Mouse (Mus musculus) hindbrain, embryonic 11.5 days (tissue): Measurements from ENCODE around the gene Rhbdd2. TPM values are rescaled to one million over a fixed set of nuclear protein-coding genes. Genes with fewer than 3 reads are reported as not detected.

Source experiments
- ATAC-seq: fragments of 200-750 bp; cut with Nextera tagmentation; 2 replicates; pipeline ENCODE4 v1.8.0; 2017; ENCODE audit warnings: mild to moderate bottlenecking, moderate TSS enrichment, moderate library complexity; ENCODE audit not compliant: low FRiP score
- DNase-seq: peaks from one replicate; pipeline ENCODE4 v3.0.0-alpha.2; 2015; ENCODE audit warnings: low spot score
- H3K27ac ChIP-seq: fragments of 300-500 bp; sonication (generic); 2 replicates; pipeline ENCODE4 v1.5.1; 2014; ENCODE audit warnings: mild to moderate bottlenecking, low read depth, low read length
- H3K27me3 ChIP-seq: fragments of 300-500 bp; sonication (generic); 2 replicates; pipeline ENCODE4 v1.6.1; 2014; ENCODE audit warnings: mild to moderate bottlenecking, low read length, moderate library complexity, mixed read lengths; ENCODE audit not compliant: control insufficient read depth, insufficient read depth
- H3K36me3 ChIP-seq: fragments of 300-500 bp; sonication (generic); 2 replicates; pipeline ENCODE4 v1.6.1; 2014; ENCODE audit warnings: mild to moderate bottlenecking, low read length, moderate library complexity, mixed read lengths; ENCODE audit not compliant: control insufficient read depth, insufficient read depth
- H3K4me1 ChIP-seq: fragments of 300-500 bp; sonication (generic); replicated peaks from 2 replicates; pipeline ENCODE4 v1.6.1; 2014; ENCODE audit warnings: low read length, mixed read lengths; ENCODE audit not compliant: control insufficient read depth, insufficient read depth
- H3K4me2 ChIP-seq: fragments of 300-500 bp; sonication (generic); replicated peaks from 2 replicates; pipeline ENCODE4 v1.6.1; 2014; ENCODE audit warnings: mild to moderate bottlenecking, low read depth, low read length
- H3K4me3 ChIP-seq: fragments of 300-500 bp; sonication (generic); 2 replicates; pipeline ENCODE4 v1.5.1; 2014; ENCODE audit warnings: low read depth, low read length
- H3K9ac ChIP-seq: fragments of 300-500 bp; sonication (generic); 2 replicates; pipeline ENCODE4 v1.6.1; 2014; ENCODE audit warnings: low read depth, low read length
- H3K9me3 ChIP-seq: fragments of 300-500 bp; sonication (generic); 2 replicates; pipeline ENCODE4 v1.6.1; 2016; ENCODE audit warnings: low read length; ENCODE audit not compliant: control insufficient read depth
- WGBS: fragments of 180-500 bp; shearing (Covaris S2); extraction: QIAGEN DNeasy Blood & Tissue Kit; methylation state at CpG from one replicate; pipeline ENCODE4 v1.1.7; 2014; 5-methylcytosine and 5-hydroxymethylcytosine counted together
- polyA plus RNA-seq: library from polyadenylated mRNA; unstranded; fragments of >200 nt; fragmentation: Nextera tagmentation; extraction: Ambion mirVana; gene quantifications from 2 replicates; pipeline ENCODE4 v1.2.1, GENCODE M21; 2014

The Rhbdd2 gene
- polyA plus RNA-seq, 1 experiment from 2014 or later, result 64.3 TPM

- DNase-seq, result no peak
- H3K27me3 ChIP-seq, result no peaks in the 10 kb centered on the region
- no peaks in the 10 kb centered on the region for H3K36me3 ChIP-seq
- H3K9me3 ChIP-seq, result no peaks in the 10 kb centered on the region
- H3K9ac ChIP-seq, result no peak overlapping the region
- no peak overlapping the region for H3K4me3 ChIP-seq
- H3K4me1 ChIP-seq, result no peaks in the 10 kb centered on the region
- H3K27ac ChIP-seq, result no peak overlapping the region
- 88% methylated on average over 9 of the region's 9 CpGs for WGBS
- no peak for ATAC-seq
- H3K4me2 ChIP-seq, result no peak overlapping the region
Observed at GRCm38 (mm10) chr5:135620526-135620925, 11.9 kb upstream of the Rhbdd2 start.

- H3K4me3 ChIP-seq, result no peak overlapping the region
- 91% methylated on average over 10 of the region's 10 CpGs for WGBS
- no peak overlapping the region for H3K4me2 ChIP-seq
- no peaks in the 10 kb centered on the region for H3K9me3 ChIP-seq
- DNase-seq (no peak), ATAC-seq (no peak)
- H3K9ac ChIP-seq, result no peak overlapping the region
- no peaks in the 10 kb centered on the region for H3K36me3 ChIP-seq
- no peaks in the 10 kb centered on the region for H3K27me3 ChIP-seq
- H3K4me1 ChIP-seq, result no peaks in the 10 kb centered on the region
- no peak overlapping the region for H3K27ac ChIP-seq
Observed at GRCm38 (mm10) chr5:135621725-135622124, 10.7 kb upstream of the Rhbdd2 start.

GRCm38 (mm10) chr5:135623006-135623563 is 9.3 kb upstream of the Rhbdd2 start:
- 73% methylated on average over 18 of the region's 18 CpGs for WGBS
- Histone ChIP-seq H3K9ac (no peak overlapping the region), H3K4me3 (no peak overlapping the region), H3K9me3 (no peaks in the 10 kb centered on the region), H3K27me3 (no peaks in the 10 kb centered on the region), H3K27ac (no peak overlapping the region), H3K4me2 (no peak overlapping the region), H3K4me1 (no peaks in the 10 kb centered on the region), H3K36me3 (no peaks in the 10 kb centered on the region)
- ATAC-seq (no peak), DNase-seq (no peak)

GRCm38 (mm10) chr5:135628916-135629315 is 3.5 kb upstream of the Rhbdd2 start:
- Histone ChIP-seq H3K4me1 (no peaks in the 10 kb centered on the region), H3K4me2 (no peak overlapping the region), H3K27me3 (no peaks in the 10 kb centered on the region), H3K36me3 (no peaks in the 10 kb centered on the region), H3K9ac (no peak overlapping the region), H3K27ac (no peak overlapping the region), H3K9me3 (no peaks in the 10 kb centered on the region), H3K4me3 (no peak overlapping the region)
- no peak for ATAC-seq
- 43% methylated on average over 10 of the region's 10 CpGs for WGBS
- DNase-seq, result no peak

GRCm38 (mm10) chr5:135629401-135629800 is 3.0 kb upstream of the Rhbdd2 start:
- ATAC-seq (no peak), DNase-seq (no peak)
- H3K27me3 ChIP-seq, result no peaks in the 10 kb centered on the region
- WGBS, result 90% methylated on average over 3 of the region's 3 CpGs
- no peak overlapping the region for H3K4me2 ChIP-seq
- no peaks in the 10 kb centered on the region for H3K9me3 ChIP-seq
- H3K4me1 ChIP-seq, result no peaks in the 10 kb centered on the region
- no peak overlapping the region for H3K4me3 ChIP-seq
- H3K27ac ChIP-seq, result no peak overlapping the region
- H3K9ac ChIP-seq, result no peak overlapping the region
- H3K36me3 ChIP-seq, result no peaks in the 10 kb centered on the region

- Histone ChIP-seq H3K27me3 (no peaks in the 10 kb centered on the region), H3K4me1 (no peaks in the 10 kb centered on the region), H3K36me3 (0 out of 2 replicates have a peak, but pooled peaks cover under 1% of the 10 kb centered on the region), H3K4me2 (no peak overlapping the region), H3K9me3 (no peaks in the 10 kb centered on the region), H3K27ac (no peak overlapping the region), H3K9ac (no peak overlapping the region), H3K4me3 (no peak overlapping the region)
- ATAC-seq (no peak), DNase-seq (peak; percentile 80)
- 33% methylated on average over 3 of the region's 3 CpGs for WGBS
Observed at GRCm38 (mm10) chr5:135630598-135630997, 1.8 kb upstream of the Rhbdd2 start.

- Histone ChIP-seq H3K36me3 (peaks cover 5% of the 10 kb centered on the region; the same call in 1 of the 2 replicates), H3K9ac (peak overlapping the region; percentile 93), H3K4me3 (peak overlapping the region; percentile 84), H3K9me3 (no peaks in the 10 kb centered on the region), H3K4me1 (no peaks in the 10 kb centered on the region), H3K27me3 (no peaks in the 10 kb centered on the region), H3K27ac (peak overlapping the region; percentile 65), H3K4me2 (peak overlapping the region; percentile 63)
- ATAC-seq (peak; percentile 86), DNase-seq (no peak)
- under 1% methylated on average over 21 of the region's 21 CpGs for WGBS
Observed at GRCm38 (mm10) chr5:135632797-135633144, 353 bp downstream of the Rhbdd2 start.

- ATAC-seq, result no peak
- H3K9me3 ChIP-seq, result no peaks in the 10 kb centered on the region
Observed at GRCm38 (mm10) chr5:135639760-135640458, 7.5 kb downstream of the Rhbdd2 start.

GRCm38 (mm10) chr5:135640459-135640789 is 8.0 kb downstream of the Rhbdd2 start:
- no peak overlapping the region for H3K4me3 ChIP-seq
- WGBS, result 90% methylated on average over 6 of the region's 6 CpGs
- H3K9ac ChIP-seq, result no peak overlapping the region
- ATAC-seq, result no peak
- H3K4me2 ChIP-seq, result no peak overlapping the region
- no peaks in the 10 kb centered on the region for H3K9me3 ChIP-seq
- H3K4me1 ChIP-seq, result no peaks in the 10 kb centered on the region
- H3K27ac ChIP-seq, result no peak overlapping the region
- DNase-seq, result no peak
- H3K27me3 ChIP-seq, result no peaks in the 10 kb centered on the region
- H3K36me3 ChIP-seq, result peaks cover 11% of the 10 kb centered on the region; the same call in 1 of the 2 replicates

More at GRCm38 (mm10) chr5:135639760-135640458, 7.5 kb downstream of the Rhbdd2 start:
- H3K4me3 ChIP-seq, result no peak overlapping the region
- no peak overlapping the region for H3K4me2 ChIP-seq
- no peaks in the 10 kb centered on the region for H3K27me3 ChIP-seq
- H3K36me3 ChIP-seq, result peaks cover 11% of the 10 kb centered on the region; the same call in 1 of the 2 replicates
- no peaks in the 10 kb centered on the region for H3K4me1 ChIP-seq
- H3K27ac ChIP-seq, result no peak overlapping the region
- no peak for DNase-seq
- 90% methylated on average over 7 of the region's 7 CpGs for WGBS
- no peak overlapping the region for H3K9ac ChIP-seq
